8 mouse cellular contexts compared by ENCODE assay signal in the genomic region with DNA sequence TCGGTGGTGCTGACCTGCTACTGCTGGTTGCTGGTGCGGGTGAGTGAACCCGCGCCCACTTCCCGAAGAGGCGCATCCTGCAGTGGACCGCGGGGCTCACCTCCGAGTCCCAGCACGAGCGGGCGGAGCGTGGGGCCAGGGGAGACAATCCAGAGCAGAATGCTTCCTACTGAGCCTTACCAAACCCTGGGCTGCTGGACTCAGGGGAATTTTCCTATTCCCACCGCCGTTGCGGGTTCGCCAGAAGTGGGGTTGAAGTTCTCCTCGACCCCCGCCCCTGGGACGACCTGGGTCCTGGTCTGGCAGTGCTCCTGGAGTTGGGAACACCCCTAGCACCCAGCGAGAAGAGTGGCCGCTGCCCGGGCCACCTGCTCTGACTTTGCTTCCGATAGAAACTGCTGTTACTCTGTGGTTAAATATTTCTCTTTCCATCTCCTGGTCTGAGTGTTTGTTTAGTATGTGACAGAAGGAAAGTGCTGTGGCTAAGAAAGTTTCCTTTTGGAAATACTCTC. TPM values are rescaled to one million over a fixed set of nuclear protein-coding genes. Genes with fewer than 3 reads are reported as not detected.
DNase-seq lines count a peak whose midpoint lies in the region; ATAC-seq and TF ChIP-seq lines count a peak whose summit lies in the region.

No protein-coding gene starts in this region.

- no peak for TF ChIP-seq POLR2A in heart, adult 2 months (IDR thresholded peaks at IDR 0.05; ENCODE audit: insufficient read depth, low read depth, low read length)
- TF ChIP-seq POLR2A in CH12.LX (IDR thresholded peaks at IDR 0.05; ENCODE audit: low read depth, low read length): no peak

- H3K79me2 ChIP-seq in heart, adult 2 months (replicated peaks; ENCODE audit: control insufficient read depth, insufficient read depth, low read length): no peaks in the 10 kb centered on the region
- no peaks in the 10 kb centered on the region for H3K79me2 ChIP-seq in CH12.LX (replicated peaks; ENCODE audit: control insufficient read depth, extremely low read depth, insufficient read depth, poor library complexity, severe bottlenecking)
- H3K79me2 ChIP-seq in macrophage (ENCODE audit: inconsistent target): no peaks in the 10 kb centered on the region

- peak overlapping the region; percentile 86 for H3K4me2 ChIP-seq in CH12.LX (ENCODE audit: insufficient read depth, low read depth, poor library complexity, severe bottlenecking)
- peak overlapping the region; percentile 97 for H3K4me2 ChIP-seq in forebrain, postnatal 0 days (ENCODE audit: low read depth)

- peak overlapping the region; percentile 69 for H3K9ac ChIP-seq in heart, adult 2 months (ENCODE audit: low read depth, low read length)
- H3K9ac ChIP-seq in CH12.LX (ENCODE audit: insufficient read depth, low read depth): peak overlapping the region; percentile 12; the same call in 1 of the 2 replicates
- peak overlapping the region; percentile 73 for H3K9ac ChIP-seq in forebrain, postnatal 0 days

- H3K36me3 ChIP-seq in heart, adult 2 months (ENCODE audit: control insufficient read depth, insufficient read depth, low read length): no peaks in the 10 kb centered on the region
- no peaks in the 10 kb centered on the region for H3K36me3 ChIP-seq in CH12.LX (replicated peaks in 1 of 2; ENCODE audit: control insufficient read depth in 1 of 2, insufficient read depth in 1 of 2, low read length in 1 of 2)
- H3K36me3 ChIP-seq in forebrain, postnatal 0 days (ENCODE audit: insufficient read depth): no peaks in the 10 kb centered on the region
- no peaks in the 10 kb centered on the region for H3K36me3 ChIP-seq in macrophage (ENCODE audit: inconsistent target)

- peak overlapping the region; percentile 60 for H3K4me3 ChIP-seq in heart, adult 2 months
- peak overlapping the region in 2 of 3 experiments; percentile 41 to 65 for H3K4me3 ChIP-seq in CH12.LX (replicated peaks in 1 of 3; ENCODE audit: low read depth in 2 of 3, low read length in 2 of 3, poor library complexity in 1 of 3)
- peak overlapping the region; percentile 59 for H3K4me3 ChIP-seq in forebrain, postnatal 0 days (ENCODE audit: low read depth, low read length)
- peak overlapping the region; percentile 7; the same call in 1 of the 2 replicates for H3K4me3 ChIP-seq in macrophage (ENCODE audit: inconsistent target)

- no peaks in the 10 kb centered on the region for H3K9me3 ChIP-seq in CH12.LX (replicated peaks; ENCODE audit: low read length)
- H3K9me3 ChIP-seq in forebrain, postnatal 0 days (ENCODE audit: low read length): no peaks in the 10 kb centered on the region

- H3K27ac ChIP-seq in heart, adult 2 months: no peak overlapping the region
- H3K27ac ChIP-seq in CH12.LX (ENCODE audit: insufficient read depth, low read depth): no peak overlapping the region
- H3K27ac ChIP-seq in forebrain, postnatal 0 days (ENCODE audit: low read depth, low read length): no peak overlapping the region
- no peak overlapping the region for H3K27ac ChIP-seq in macrophage

- ATAC-seq in forebrain, postnatal 0 days: peak; percentile 67

- in situ Hi-C loops in CH12.LX (cut with MboI; ENCODE audit: low pct_ligation_motif_present, low pct_unique_long_range_greater_than_20kb, low sequenced_read_pairs): no loop called here

- TF ChIP-seq RAD21 in CH12.LX (IDR thresholded peaks at IDR 0.05; ENCODE audit: low read depth, low read length): no peak

- H3K4me1 ChIP-seq in heart, adult 2 months (ENCODE audit: control insufficient read depth, insufficient read depth, low read length): peaks cover 1% of the 10 kb centered on the region; the same call in 1 of the 2 replicates
- H3K4me1 ChIP-seq in CH12.LX (ENCODE audit: control insufficient read depth in 1 of 2, insufficient read depth in 2 of 2): peaks cover 3 to 9% of the 10 kb centered on the region in 2 experiments; a peak in 3 of 4 replicates
- 0 out of 2 replicates have a peak, but pooled peaks cover 3% of the 10 kb centered on the region for H3K4me1 ChIP-seq in forebrain, postnatal 0 days (ENCODE audit: insufficient read depth)

- TF ChIP-seq EP300 in heart, adult 2 months (IDR thresholded peaks at IDR 0.05; ENCODE audit: insufficient read depth, low read depth, low read length): no peak
- TF ChIP-seq EP300 in CH12.LX (IDR thresholded peaks at IDR 0.05; ENCODE audit: low read length): no peak

- dilution Hi-C loops in CH12.LX (cut with MboI; ENCODE audit: extremely low pct_ligation_motif_present, extremely low pct_unique_long_range_greater_than_20kb, low sequenced_read_pairs): no loop called here

- 1% methylated on average over 24 of the region's 24 CpGs for WGBS in heart, adult 2 months
- WGBS in forebrain, postnatal 0 days: 2% methylated on average over 24 of the region's 24 CpGs
- 3% methylated on average over 24 of the region's 24 CpGs for WGBS in macrophage (ENCODE audit: missing documents)

- intact Hi-C loops in heart, adult 2 months (cut with DNase I): no loop called here

- DNase-seq in heart, adult 2 months: no peak
- no peak for DNase-seq in heart, postnatal 4 days
- DNase-seq in CH12.LX (ENCODE audit: extremely low read depth): no peak
- no peak for DNase-seq in forebrain, postnatal 0 days
- DNase-seq in thymus, postnatal 36 days: no peak
- no peak for DNase-seq in adrenal gland, adult 18-20 months (ENCODE audit: low spot score in 2 of 2)
- DNase-seq in left cerebral cortex, adult 9 months (ENCODE audit: low spot score in 2 of 2): no peak

- peaks cover 5% of the 10 kb centered on the region; the same call in 1 of the 2 replicates for H3K27me3 ChIP-seq in heart, adult 2 months (ENCODE audit: control insufficient read depth, insufficient read depth, low read length)
- H3K27me3 ChIP-seq in CH12.LX (replicated peaks): peaks cover 38% of the 10 kb centered on the region
- H3K27me3 ChIP-seq in forebrain, postnatal 0 days (ENCODE audit: insufficient read depth, low read length): no peaks in the 10 kb centered on the region

- no peak for TF ChIP-seq CTCF in heart, adult 2 months (IDR thresholded peaks at IDR 0.05)
- no peak for TF ChIP-seq CTCF in CH12.LX (conservative IDR thresholded peaks at IDR 0.05 in 1 of 2, IDR thresholded peaks at IDR 0.05 in 1 of 2; ENCODE audit: low read depth in 2 of 2, low read length in 2 of 2)
- no peak for TF ChIP-seq CTCF in forebrain, postnatal 0 days (IDR thresholded peaks at IDR 0.05; ENCODE audit: low read depth)

TF ChIP-seq in CH12.LX, 34 proteins besides CTCF, POLR2A, EP300 and RAD21:
- TF ChIP-seq RCOR1 (conservative IDR thresholded peaks at IDR 0.05; ENCODE audit: low read depth, low read length) (no peak), ZMIZ1 (IDR thresholded peaks at IDR 0.05; ENCODE audit: low read depth, low read length) (no peak), MAZ (IDR thresholded peaks at IDR 0.05; ENCODE audit: low read depth, low read length) (no peak), KAT2A (IDR thresholded peaks at IDR 0.05; ENCODE audit: insufficient replicate concordance, low read length) (no peak), PAX5 (IDR thresholded peaks at IDR 0.05; ENCODE audit: low read length) (no peak), HCFC1 (IDR thresholded peaks at IDR 0.05; ENCODE audit: low read depth, low read length) (no peak), ETS1 (conservative IDR thresholded peaks at IDR 0.05; ENCODE audit: low read depth, low read length) (no peak), ELF1 (IDR thresholded peaks at IDR 0.05; ENCODE audit: low read depth, low read length) (no peak), CHD2 (IDR thresholded peaks at IDR 0.05; ENCODE audit: low read length) (no peak)

RNA-seq across cellular contexts. Expression of gene Vipr2, which starts 0.4 kb away (rescaled TPM):
- 1 to 10 TPM in 1 of 2 experiments, under 1 TPM in 1; 0.99 to 2.7 TPM for total RNA-seq in heart, adult 2 months (2021)
- polyA plus RNA-seq in heart, adult 2 months (2012; rRNA removed): 1.2 and 1.8 TPM in 2 replicates
- total RNA-seq in heart, postnatal 4 days (2021): 1 to 10 TPM; 1.9 to 2.4 TPM
- total RNA-seq in CH12.LX (2012; rRNA removed): not detected in 2 replicates
- total RNA-seq in CH12.LX (2014; rRNA removed): 0.05 TPM in 1 of 2 replicates, not detected in the other
- 0.19 and 0.20 TPM in 2 replicates for polyA plus RNA-seq in CH12.LX (2012; ENCODE audit: insufficient read length, low read depth)
- total RNA-seq in forebrain, postnatal 0 days (2014; rRNA removed): 0.85 and 2.7 TPM in 2 replicates
- 0.69 and 1.4 TPM in 2 replicates for polyA plus RNA-seq in forebrain, postnatal 0 days (2015; fragmentation: Nextera tagmentation; extraction: Ambion mirVana)
- 1 to 10 TPM in 6 of 26 experiments, under 1 TPM in 6, not detected in 14; 0.25 to 2.6 (median 0.97) TPM for total RNA-seq in macrophage (2018; cell fraction: chromatin; rRNA removed)
- 1 to 10 TPM in 1 of 26 experiments, under 1 TPM in 25; 0.06 to 1.1 (median 0.25) TPM for total RNA-seq in macrophage (2018; cell fraction: cytosol; rRNA removed)
- 1 to 10 TPM in 3 of 26 experiments, under 1 TPM in 21, not detected in 2; 0.11 to 4.2 (median 0.44) TPM for total RNA-seq in macrophage (2018; cell fraction: nucleus; rRNA removed)
- polyA plus RNA-seq in macrophage (2018): 0.23 to 0.37 TPM (median 0.35 TPM) in 3 replicates
- under 1 TPM; 0.40 to 0.67 TPM for total RNA-seq in adrenal gland, adult 18-20 months (2021)

RNA-seq across cellular contexts. Expression of gene Zfp386, which starts 30.4 kb away (rescaled TPM):
- 10 to 100 TPM; 24.3 to 25.5 TPM for total RNA-seq in heart, adult 2 months (2021)
- polyA plus RNA-seq in heart, adult 2 months (2012; rRNA removed): 10.7 and 21.7 TPM in 2 replicates
- total RNA-seq in heart, postnatal 4 days (2021): 10 to 100 TPM; 26.0 to 30.0 TPM
- total RNA-seq in CH12.LX (2012; rRNA removed) (13.4 and 13.9 TPM in 2 replicates), CH12.LX (2014; rRNA removed) (41.7 and 48.2 TPM in 2 replicates)
- polyA plus RNA-seq in CH12.LX (2012; ENCODE audit: insufficient read length, low read depth) (17.6 and 23.4 TPM in 2 replicates), macrophage (2018) (16.7 to 37.7 TPM (median 19.2 TPM) in 3 replicates)
- total RNA-seq in forebrain, postnatal 0 days (2014; rRNA removed): 54.5 and 63.1 TPM in 2 replicates
- polyA plus RNA-seq in forebrain, postnatal 0 days (2015; fragmentation: Nextera tagmentation; extraction: Ambion mirVana): 43.7 and 45.7 TPM in 2 replicates
- 10 to 100 TPM in 23 of 26 experiments, 1 to 10 TPM in 3; 8.8 to 80.4 (median 31.3) TPM for total RNA-seq in macrophage (2018; cell fraction: chromatin; rRNA removed)
- total RNA-seq in macrophage (2018; cell fraction: cytosol; rRNA removed): 10 to 100 TPM in 24 of 26 experiments, 1 to 10 TPM in 2; 8.4 to 25.0 (median 18.3) TPM
- total RNA-seq in macrophage (2018; cell fraction: nucleus; rRNA removed): 100 to 1,000 TPM in 1 of 26 experiments, 10 to 100 TPM in 22, 1 to 10 TPM in 3; 6.6 to 103 (median 25.7) TPM
- 10 to 100 TPM; 24.6 to 24.9 TPM for total RNA-seq in adrenal gland, adult 18-20 months (2021)

Comparison
In these comparisons a context has a peak if more than half of its experiments do, and no peak if none do; other contexts are left out.
1. H3K4me3 ChIP-seq: peak in every context shown above with its lines; median percentile 60 in heart, adult 2 months; 59 in forebrain, postnatal 0 days; 53 in CH12.LX; 7 in macrophage.
2. H3K9ac ChIP-seq: peak in every context shown above with its lines; median percentile 73 in forebrain, postnatal 0 days; 69 in heart, adult 2 months; 12 in CH12.LX.